Mouse (Mus musculus) gastrocnemius, postnatal 14 days (tissue): ENCODE measurements around the gene Hyal2. TPM values are rescaled to one million over a fixed set of nuclear protein-coding genes. Genes with fewer than 3 reads are reported as not detected.

Source experiments
- DNase-seq: peaks from one replicate; pipeline ENCODE4 v3.0.0; 2021; ENCODE audit warnings: mixed read lengths
- intact Hi-C: fragments of 180-260 bp; cut with DNase I; formaldehyde crosslinking; loops from one replicate; pipeline ENCODE4 v1.15.1; 2025; ENCODE audit warnings: low total_unique reads
- total RNA-seq, 2 experiments: library from RNA; stranded (reverse); gene quantifications; 2 replicates each; pipeline ENCODE4 v1.2.3; 2021

The Hyal2 gene
- total RNA-seq, 2 experiments from 2014 or later = 12.7 to 14.5 TPM

GRCm38 (mm10) chr9:107603251-107603650 is 35.5 kb downstream of the Hyal2 start:
- no peak for DNase-seq
- intact Hi-C loops = loop anchor here (2.0 to 5.0 kb wide), 2 partner anchors 42 to 74 kb away; partner anchors contain the start of gene Gnat1

- DNase-seq = peak; percentile 52
- intact Hi-C loops = no loop called here
Measured at GRCm38 (mm10) chr9:107605041-107605661, 37.4 kb downstream of the Hyal2 start.

DNA sequence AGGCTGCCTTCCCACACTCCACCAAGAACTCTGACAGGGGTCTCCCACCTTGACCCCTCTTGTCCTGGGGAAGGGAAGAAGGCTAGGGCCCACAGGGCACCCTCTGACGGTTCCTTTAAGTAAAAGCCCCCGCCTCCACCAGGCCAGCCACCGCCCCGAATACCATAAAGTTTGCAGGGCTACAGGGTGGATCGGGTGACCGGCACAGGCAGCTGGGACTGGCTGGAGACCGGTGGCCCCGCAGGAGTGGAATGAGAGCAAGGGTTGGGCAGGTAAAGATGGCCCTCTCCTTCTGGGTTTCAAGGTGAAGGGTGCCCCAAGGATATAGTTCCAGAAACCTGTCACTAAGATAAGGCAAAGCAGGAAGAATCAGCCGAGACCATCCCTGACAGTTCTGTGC is 38.8 kb downstream of the Hyal2 start:
- intact Hi-C loops = no loop called here
- DNase-seq = peak; percentile 53

DNA sequence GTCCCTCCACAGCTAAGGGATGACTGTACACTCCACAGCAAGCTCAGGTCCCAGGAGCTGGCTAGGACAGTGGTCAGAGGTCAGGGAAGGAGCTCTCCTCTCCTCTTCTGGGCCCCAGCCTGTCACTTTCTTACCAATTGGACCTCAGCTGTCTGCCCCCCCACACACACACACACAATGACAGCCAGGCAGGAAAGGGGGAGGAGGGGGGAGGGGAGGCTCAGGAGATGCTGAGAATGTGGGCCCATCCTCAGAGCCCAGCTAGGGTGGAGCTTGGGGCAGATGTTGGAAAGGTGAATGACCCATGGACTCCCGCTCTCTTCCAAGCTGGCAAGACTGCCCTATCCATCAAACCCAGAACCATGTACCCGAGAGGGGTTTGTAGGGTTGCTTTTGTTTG is 39.3 kb downstream of the Hyal2 start:
- no peak for DNase-seq
- intact Hi-C loops = no loop called here

- DNase-seq = no peak
- intact Hi-C loops = no loop called here
Measured at GRCm38 (mm10) chr9:107607653-107608245, 40.0 kb downstream of the Hyal2 start.

- intact Hi-C loops = no loop called here
- peak; percentile 69 for DNase-seq
Measured at GRCm38 (mm10) chr9:107608741-107609432, 41.1 kb downstream of the Hyal2 start, which contains the start of gene Sema3b. TSS of gene Sema3b (minus strand) at chr9:107609229.

GRCm38 (mm10) chr9:107609433-107609830 is 41.7 kb downstream of the Hyal2 start:
- no peak for DNase-seq
- intact Hi-C loops = no loop called here

- intact Hi-C loops = no loop called here
Measured at GRCm38 (mm10) chr9:107611456-107612190, 43.9 kb downstream of the Hyal2 start.

DNA sequence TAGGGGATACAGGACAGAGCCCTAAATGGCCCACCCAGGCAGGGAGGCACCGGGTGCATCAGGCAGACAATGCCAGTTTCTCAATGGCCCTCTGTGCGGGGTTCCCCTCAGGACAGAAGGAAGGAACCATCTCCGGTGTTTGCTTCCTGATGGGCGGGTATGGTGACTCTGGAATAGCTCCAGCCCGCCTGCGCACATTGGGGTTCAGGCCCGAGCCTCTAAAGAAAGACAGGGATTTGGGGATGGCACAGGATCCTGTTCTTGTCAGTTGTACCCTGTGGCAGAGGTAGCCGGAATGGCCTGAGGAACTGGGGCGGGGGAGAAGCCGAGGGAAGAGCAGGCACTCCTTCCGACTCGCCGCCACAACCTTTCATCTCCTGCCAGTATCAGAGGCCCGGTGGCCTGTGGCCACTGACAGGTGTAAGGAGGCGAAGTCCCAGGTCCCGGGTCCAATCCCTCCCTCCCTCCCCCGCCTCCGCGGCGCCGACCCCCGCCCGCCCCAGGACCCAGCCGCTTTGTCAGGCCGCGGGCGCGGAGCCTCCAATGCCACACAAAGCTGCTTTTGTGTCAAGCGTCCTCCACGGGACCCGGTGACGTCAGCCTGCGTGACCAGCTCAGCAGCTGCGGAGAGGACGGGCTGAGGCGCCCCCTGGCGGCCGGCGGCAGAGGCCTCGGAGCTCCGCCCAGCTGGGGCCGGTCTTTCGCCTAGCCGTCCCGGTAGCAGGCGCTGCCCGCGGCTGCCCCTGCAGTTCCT is 44.6 kb downstream of the Hyal2 start:
- DNase-seq = peak; percentile 99
- intact Hi-C loops = no loop called here

More at GRCm38 (mm10) chr9:107611456-107612190, 43.9 kb downstream of the Hyal2 start:
- peak; percentile 30 for DNase-seq

DNA sequence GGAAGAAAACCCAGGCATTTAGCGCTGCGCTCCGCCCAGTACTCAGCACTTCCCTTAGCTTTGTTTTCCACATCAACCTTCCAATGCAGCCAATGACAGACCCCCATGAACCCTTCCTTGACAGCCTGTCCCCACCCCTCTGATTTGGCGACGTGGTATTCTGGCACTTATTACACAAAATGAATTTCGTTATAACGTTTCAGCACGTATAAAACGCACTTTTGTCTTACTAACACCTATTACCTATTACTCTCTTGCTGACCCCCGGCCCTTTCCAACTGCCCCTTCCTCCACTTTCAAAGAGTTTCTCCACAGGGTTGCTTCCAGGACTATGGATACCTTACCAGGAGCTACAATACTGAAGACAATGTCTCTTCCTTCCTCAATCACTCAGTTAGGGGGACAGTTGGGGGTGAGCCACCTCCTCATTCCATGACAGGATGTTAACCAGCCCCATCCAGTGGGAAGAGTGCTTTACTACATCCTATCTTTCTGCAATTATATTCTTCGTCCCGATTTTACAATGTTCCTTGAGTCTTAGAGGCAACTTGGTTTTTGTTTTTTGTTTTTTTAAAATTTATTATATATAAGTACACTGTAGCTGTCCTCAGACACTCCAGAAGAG is 45.3 kb downstream of the Hyal2 start:
- DNase-seq = peak; percentile 41
- intact Hi-C loops = no loop called here

- intact Hi-C loops = no loop called here
- DNase-seq = peak; percentile 16
Measured at GRCm38 (mm10) chr9:107615035-107615434, 47.3 kb downstream of the Hyal2 start.

DNA sequence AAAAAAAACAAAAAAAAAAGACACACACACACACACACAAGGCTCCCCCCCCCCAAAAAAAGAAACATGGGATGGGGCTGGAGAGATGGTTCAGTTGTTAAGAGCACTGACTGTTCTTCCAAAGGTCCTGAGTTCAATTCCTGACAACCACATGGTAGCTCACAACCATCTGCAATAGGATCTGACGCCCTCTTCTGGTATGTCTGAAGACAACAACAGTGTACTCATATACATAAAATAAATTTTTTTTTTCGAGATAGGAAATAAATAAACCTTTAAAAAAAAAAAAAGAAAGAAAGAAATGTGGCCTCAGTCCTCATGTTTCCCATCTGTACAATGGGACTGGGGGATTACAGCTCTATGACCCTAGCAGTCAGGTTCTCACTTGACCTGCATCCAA is 49.7 kb downstream of the Hyal2 start:
- no peak for DNase-seq
- intact Hi-C loops = no loop called here

DNA sequence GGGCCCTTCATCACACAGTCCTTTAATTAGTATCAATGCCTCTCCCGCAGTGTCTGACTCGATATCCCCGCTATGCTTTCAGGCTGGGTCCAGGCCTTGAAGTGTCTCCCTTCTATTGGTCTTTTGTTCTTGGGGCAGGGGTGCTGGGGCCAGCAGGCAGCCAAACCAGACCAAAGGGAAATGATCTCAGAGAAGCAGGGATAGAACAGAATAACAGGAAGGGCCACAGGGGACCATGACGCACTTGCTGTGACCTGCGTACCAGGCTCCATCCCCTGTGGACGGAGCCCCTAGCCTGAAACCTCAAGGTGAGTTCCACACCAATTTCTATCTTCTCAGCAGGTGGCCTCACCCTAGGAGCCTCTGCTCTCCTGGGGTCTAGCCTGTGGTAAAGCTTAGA is 50.4 kb downstream of the Hyal2 start:
- intact Hi-C loops = no loop called here
- DNase-seq = no peak

DNA sequence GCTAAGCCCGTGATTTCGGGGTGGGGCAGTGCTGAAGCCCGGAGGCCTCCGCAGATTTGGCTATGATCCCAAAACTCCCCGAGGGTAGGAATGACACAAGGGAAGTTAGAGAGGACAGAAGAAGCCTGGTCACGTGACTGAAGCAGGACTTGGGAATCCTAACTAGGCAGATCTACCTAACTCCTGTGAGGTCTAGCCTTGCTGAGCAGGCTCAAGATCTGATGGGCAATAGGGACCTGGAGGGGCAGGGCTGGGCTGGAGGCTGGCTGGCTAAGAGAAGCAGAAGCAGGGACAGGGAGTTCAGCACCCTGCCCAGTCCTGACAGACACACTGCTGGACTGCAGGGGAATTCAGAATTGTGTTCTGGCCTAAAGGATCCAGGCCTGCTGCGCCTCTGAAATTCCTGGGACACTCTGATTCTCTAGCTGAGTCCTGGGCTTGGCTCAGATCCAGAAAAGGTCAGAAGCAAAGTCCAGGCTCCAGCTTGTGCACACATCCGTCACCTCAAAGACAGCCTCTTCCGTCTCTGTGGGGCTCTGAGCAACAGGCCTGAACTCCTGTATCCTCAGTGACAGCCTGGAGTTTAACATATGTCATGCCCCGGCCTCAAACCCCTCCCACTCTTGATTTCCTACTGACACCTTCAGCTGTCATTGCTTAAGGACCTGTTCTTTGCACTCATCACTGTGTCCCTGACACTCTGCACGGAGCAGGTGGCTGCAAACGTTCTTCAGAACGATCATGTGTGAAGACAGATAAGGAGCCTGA is 51.2 kb downstream of the Hyal2 start:
- no peak for DNase-seq
- intact Hi-C loops = no loop called here

GRCm38 (mm10) chr9:107619546-107619879 is 51.8 kb downstream of the Hyal2 start:
- intact Hi-C loops = no loop called here
- no peak for DNase-seq

DNA sequence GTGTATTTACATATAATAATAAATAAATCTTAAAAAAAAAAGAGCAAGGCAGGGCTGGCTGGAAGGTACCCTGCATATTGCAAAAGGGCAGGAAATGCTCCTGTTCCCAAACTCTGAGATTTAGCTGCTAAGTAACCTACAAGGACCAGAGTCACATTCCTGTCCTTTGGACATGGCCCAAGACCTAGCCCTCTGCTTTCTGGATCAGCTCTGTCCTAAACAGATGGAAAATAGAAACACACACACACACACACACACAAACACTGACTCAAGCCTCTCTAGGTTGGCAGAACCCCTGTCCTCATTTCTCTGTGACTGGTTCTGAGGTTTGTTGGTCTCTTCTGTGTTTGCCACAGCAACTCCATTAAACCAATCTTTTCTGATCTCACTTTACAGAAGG is 53.2 kb downstream of the Hyal2 start:
- no peak for DNase-seq
- intact Hi-C loops = no loop called here
